Comparison of ENCODE assay signal across 11 mouse cellular contexts in genomic region chr8:126682817-126683554, GRCm38 (mm10).
DNase-seq lines count a peak whose midpoint lies in the region; ATAC-seq and TF ChIP-seq lines count a peak whose summit lies in the region.
"Had no signal": no experiment of that assay in that cellular context is flagged by ENCODE, and none has a peak within 500 bp of the region (broad histone marks: within the 10 kb centered on the region; RNA-seq: fewer than 3 reads in every experiment).

No protein-coding gene starts in this region.

- H3K27me3 ChIP-seq in heart, adult 2 months (ENCODE audit: control insufficient read depth, insufficient read depth, low read length), result no peaks in the 10 kb centered on the region
- no peaks in the 10 kb centered on the region for H3K27me3 ChIP-seq in limb, embryonic 15.5 days
- H3K27me3 ChIP-seq in limb, embryonic 10.5 days (ENCODE audit: low read depth, poor library complexity, severe bottlenecking), result no peaks in the 10 kb centered on the region
- no peaks in the 10 kb centered on the region for H3K27me3 ChIP-seq in embryonic facial prominence, embryonic 15.5 days

- no peak for DNase-seq in heart, adult 2 months
- no peak for DNase-seq in heart, postnatal 36 days
- no peak for DNase-seq in limb, embryonic 10.5 days (ENCODE audit: low spot score)
- peak; percentile 48 to 56 for DNase-seq in layer of hippocampus, postnatal 36 days
- no peak for DNase-seq in thymus, postnatal 0 days (ENCODE audit: low spot score)
- no peak for DNase-seq in kidney, adult 8-10 months
- DNase-seq: liver, postnatal 0 days; thymus, postnatal 4 days had no signal

- peak overlapping the region; percentile 64 for H3K27ac ChIP-seq in heart, adult 2 months
- peak overlapping the region; percentile 72 for H3K27ac ChIP-seq in limb, embryonic 15.5 days
- no peak overlapping the region for H3K27ac ChIP-seq in limb, embryonic 10.5 days
- H3K27ac ChIP-seq in embryonic facial prominence, embryonic 15.5 days (replicated peaks), result peak overlapping the region; percentile 90

- H3K9me3 ChIP-seq in limb, embryonic 15.5 days, result no peaks in the 10 kb centered on the region
- no peaks in the 10 kb centered on the region for H3K9me3 ChIP-seq in limb, embryonic 10.5 days (replicated peaks)
- H3K9me3 ChIP-seq in embryonic facial prominence, embryonic 15.5 days (replicated peaks), result no peaks in the 10 kb centered on the region

- peaks cover 5% of the 10 kb centered on the region; the same call in 1 of the 2 replicates for H3K4me1 ChIP-seq in heart, adult 2 months (ENCODE audit: control insufficient read depth, insufficient read depth, low read length)
- H3K4me1 ChIP-seq in limb, embryonic 15.5 days, result peaks cover 20% of the 10 kb centered on the region
- H3K4me1 ChIP-seq in limb, embryonic 10.5 days, result peaks cover 4% of the 10 kb centered on the region; the same call in 1 of the 2 replicates
- peaks cover 53% of the 10 kb centered on the region for H3K4me1 ChIP-seq in embryonic facial prominence, embryonic 15.5 days

- no peak for TF ChIP-seq CTCF in heart, adult 2 months (IDR thresholded peaks at IDR 0.05)

- TF ChIP-seq POLR2A in heart, adult 2 months (IDR thresholded peaks at IDR 0.05; ENCODE audit: insufficient read depth, low read depth, low read length), result no peak

- H3K4me3 ChIP-seq in heart, adult 2 months, result no peak overlapping the region
- no peak overlapping the region for H3K4me3 ChIP-seq in limb, embryonic 15.5 days
- H3K4me3 ChIP-seq in limb, embryonic 10.5 days, result no peak overlapping the region
- H3K4me3 ChIP-seq in embryonic facial prominence, embryonic 15.5 days (replicated peaks), result no peak overlapping the region

- no peak overlapping the region for H3K4me2 ChIP-seq in limb, embryonic 15.5 days
- no peak overlapping the region for H3K4me2 ChIP-seq in embryonic facial prominence, embryonic 15.5 days (replicated peaks)

- no peak overlapping the region for H3K9ac ChIP-seq in heart, adult 2 months (ENCODE audit: low read depth, low read length)
- no peak overlapping the region for H3K9ac ChIP-seq in limb, embryonic 15.5 days
- H3K9ac ChIP-seq in embryonic facial prominence, embryonic 15.5 days, result no peak overlapping the region
- H3K9ac ChIP-seq: liver, postnatal 0 days had no signal

- no peaks in the 10 kb centered on the region for H3K36me3 ChIP-seq in heart, adult 2 months (ENCODE audit: control insufficient read depth, insufficient read depth, low read length)
- no peaks in the 10 kb centered on the region for H3K36me3 ChIP-seq in limb, embryonic 15.5 days
- no peaks in the 10 kb centered on the region for H3K36me3 ChIP-seq in limb, embryonic 10.5 days
- H3K36me3 ChIP-seq in embryonic facial prominence, embryonic 15.5 days, result no peaks in the 10 kb centered on the region

- intact Hi-C loops in heart, adult 2 months (cut with DNase I), result no loop called here
- intact Hi-C loops in heart, postnatal 36 days (cut with DNase I), result loop anchor here (5.0 kb wide), 1 partner anchor 39 kb away; no protein-coding TSS in a partner anchor

- ATAC-seq in limb, embryonic 15.5 days (ENCODE audit: insufficient number of reproducible peaks, low FRiP score, low TSS enrichment, low read depth), result no peak
- 0 out of 2 replicates have a peak, but pooled peaks have one; percentile 39 for ATAC-seq in embryonic facial prominence, embryonic 15.5 days (ENCODE audit: insufficient number of reproducible peaks, low FRiP score, low TSS enrichment, low read depth)
- ATAC-seq: CD4-positive, CD25-positive, alpha-beta regulatory T cell, adult 4 months; liver, postnatal 0 days had no signal

- no peak for TF ChIP-seq EP300 in heart, adult 2 months (IDR thresholded peaks at IDR 0.05; ENCODE audit: insufficient read depth, low read depth, low read length)

- 91% methylated on average over 9 of the region's 9 CpGs for WGBS in heart, adult 2 months
- WGBS in limb, embryonic 15.5 days, result 71% methylated on average over 9 of the region's 9 CpGs
- WGBS in limb, embryonic 10.5 days, result 85% methylated on average over 9 of the region's 9 CpGs
- WGBS in embryonic facial prominence, embryonic 15.5 days, result 46% methylated on average over 9 of the region's 9 CpGs

- H3K79me2 ChIP-seq in heart, adult 2 months (replicated peaks; ENCODE audit: control insufficient read depth, insufficient read depth, low read length), result no peaks in the 10 kb centered on the region

Comparison
In these comparisons a context has a peak if more than half of its experiments do, and no peak if none do; other contexts are left out.
1. DNase-seq: peak in layer of hippocampus, postnatal 36 days (2 of 2); none in heart, adult 2 months (0 of 2), heart, postnatal 36 days (0 of 2), limb, embryonic 10.5 days (single experiment), thymus, postnatal 0 days (single experiment) and kidney, adult 8-10 months (0 of 2).